Mouse (Mus musculus): Measurements from ENCODE around the gene Mettl26.

GRCm38 (mm10) chr17:25895891-25896290 lies 21.0 kb downstream of the Mettl26 start:
- TF ChIP-seq MAX (IDR thresholded peaks at IDR 0.05; ENCODE audit: low read depth) (no peak), MYOD1 (IDR thresholded peaks at IDR 0.05; ENCODE audit: control insufficient read depth in 1 of 3, insufficient read length in 2 of 3, low read depth in 2 of 3) (no peak), TCF12 (IDR thresholded peaks at IDR 0.05; ENCODE audit: insufficient read depth, poor library complexity, severe bottlenecking) (no peak), POLR2AphosphoS2 (IDR thresholded peaks at IDR 0.05; ENCODE audit: insufficient read length, low read depth) (no peak), CEBPB (IDR thresholded peaks at IDR 0.05; ENCODE audit: insufficient read depth, poor library complexity, severe bottlenecking) (no peak), POLR2A (IDR thresholded peaks at IDR 0.05; ENCODE audit: insufficient read length, low read depth) (no peak), E2F4 (IDR thresholded peaks at IDR 0.05; ENCODE audit: insufficient read depth) (no peak), MYOG (IDR thresholded peaks at IDR 0.05; ENCODE audit: control insufficient read depth in 1 of 3, insufficient read depth in 1 of 3, insufficient read length in 2 of 3, low read depth in 2 of 3) (no peak), USF1 (IDR thresholded peaks at IDR 0.05; ENCODE audit: low read depth) (no peak), REST (IDR thresholded peaks at IDR 0.05; ENCODE audit: insufficient read depth, insufficient read length) (no peak)
